In genomic region chr9:70103106-70103505, GRCm38 (mm10) we compare ENCODE assay signal across 16 mouse cellular contexts. TPM values are rescaled to one million over a fixed set of nuclear protein-coding genes. Genes with fewer than 3 reads are reported as not detected.
DNase-seq lines count a peak whose midpoint lies in the region; ATAC-seq and TF ChIP-seq lines count a peak whose summit lies in the region.
"Had no signal": no experiment of that assay in that cellular context is flagged by ENCODE, and none has a peak within 500 bp of the region (broad histone marks: within the 10 kb centered on the region; RNA-seq: fewer than 3 reads in every experiment).

No protein-coding gene starts in this region.

- no peaks in the 10 kb centered on the region for H3K4me1 ChIP-seq in liver, postnatal 0 days (ENCODE audit: insufficient read depth)
- no peaks in the 10 kb centered on the region for H3K4me1 ChIP-seq in thymus, adult 2 months (replicated peaks; ENCODE audit: control insufficient read depth, insufficient read depth, low read length)
- H3K4me1 ChIP-seq: neural tube, embryonic 15.5 days had no signal

- TF ChIP-seq POLR2A in thymus, adult 2 months (IDR thresholded peaks at IDR 0.05; ENCODE audit: control insufficient read depth, extremely low read depth, insufficient read depth, low read length, poor library complexity) = no peak

- H3K9me3 ChIP-seq in liver, postnatal 0 days (ENCODE audit: low read length) = no peaks in the 10 kb centered on the region
- H3K9me3 ChIP-seq: embryonic facial prominence, embryonic 13.5 days; neural tube, embryonic 15.5 days had no signal

- DNase-seq in adrenal gland, adult 2 months = peak; percentile 40
- no peak for DNase-seq in adrenal gland, postnatal 4 days (ENCODE audit: low spot score in 2 of 2)
- no peak for DNase-seq in liver, postnatal 0 days
- DNase-seq in liver (no peak), NIH3T3 (ENCODE audit: low read depth) (peak; percentile 43)
- peak; percentile 18 for DNase-seq in embryo, embryonic 11 days
- no peak for DNase-seq in thymus, adult 2 months
- DNase-seq: cerebellum, adult 2 months; heart, postnatal 10 days; left cerebral cortex, postnatal 4 days; right cerebral cortex, postnatal 4 days had no signal

- TF ChIP-seq EP300 in liver, postnatal 0 days (IDR thresholded peaks at IDR 0.05; ENCODE audit: low read depth) = no peak

- WGBS in liver, postnatal 0 days (ENCODE audit: insufficient replicate concordance) = 68% methylated on average over 8 of the region's 8 CpGs
- WGBS in thymus, adult 2 months = 86% methylated on average over 8 of the region's 8 CpGs

- no peak for ATAC-seq in liver, postnatal 0 days
- no peak for ATAC-seq in granulocyte monocyte progenitor cell, adult 5-6 weeks (replicated peaks; ENCODE audit: poor library complexity, severe bottlenecking)
- ATAC-seq: forebrain, embryonic 16.5 days; midbrain, embryonic 16.5 days had no signal

- H3K36me3 ChIP-seq in liver, postnatal 0 days (replicated peaks; ENCODE audit: insufficient read depth, low read length) = no peaks in the 10 kb centered on the region
- H3K36me3 ChIP-seq in thymus, adult 2 months (ENCODE audit: control insufficient read depth, insufficient read depth, low read length) = no peaks in the 10 kb centered on the region
- H3K36me3 ChIP-seq: embryonic facial prominence, embryonic 13.5 days had no signal

- no peaks in the 10 kb centered on the region for H3K27me3 ChIP-seq in liver, postnatal 0 days (ENCODE audit: insufficient read depth, low read length)
- no peaks in the 10 kb centered on the region for H3K27me3 ChIP-seq in thymus, adult 2 months (ENCODE audit: control insufficient read depth, insufficient read depth, low read length)
- H3K27me3 ChIP-seq: embryonic facial prominence, embryonic 13.5 days; neural tube, embryonic 15.5 days had no signal

- no peak overlapping the region for H3K9ac ChIP-seq in liver, postnatal 0 days (replicated peaks)
- H3K9ac ChIP-seq: embryonic facial prominence, embryonic 13.5 days; neural tube, embryonic 15.5 days had no signal

- no peak overlapping the region for H3K4me2 ChIP-seq in liver, postnatal 0 days (ENCODE audit: low read depth, low read length)
- H3K4me2 ChIP-seq: embryonic facial prominence, embryonic 13.5 days; neural tube, embryonic 15.5 days had no signal

- H3K4me3 ChIP-seq in liver, postnatal 0 days (ENCODE audit: low read depth, low read length) = no peak overlapping the region
- H3K4me3 ChIP-seq in thymus, adult 2 months (ENCODE audit: control insufficient read depth, insufficient read depth, low read length) = no peak overlapping the region
- H3K4me3 ChIP-seq: embryonic facial prominence, embryonic 13.5 days; neural tube, embryonic 15.5 days had no signal

- TF ChIP-seq CTCF in liver, postnatal 0 days (IDR thresholded peaks at IDR 0.05; ENCODE audit: low read depth) = 0 out of 2 replicates have a peak, but pooled peaks have one; percentile 15
- TF ChIP-seq CTCF in thymus, adult 2 months (IDR thresholded peaks at IDR 0.05; ENCODE audit: borderline replicate concordance, control insufficient read depth, extremely low read depth, insufficient read depth, low read length, poor library complexity) = no peak

- H3K27ac ChIP-seq in liver, postnatal 0 days (ENCODE audit: low read depth) = no peak overlapping the region
- no peak overlapping the region for H3K27ac ChIP-seq in thymus, adult 2 months (ENCODE audit: control insufficient read depth, insufficient read depth, low read length)
- H3K27ac ChIP-seq: embryonic facial prominence, embryonic 13.5 days; neural tube, embryonic 15.5 days had no signal

RNA-seq across cellular contexts. Expression of gene Fam81a, which starts 39.3 kb away (rescaled TPM):
- total RNA-seq in adrenal gland, adult 2 months (2021) = 1 to 10 TPM; 2.0 to 4.3 TPM
- polyA plus RNA-seq in adrenal gland, adult 2 months (2012; rRNA removed) = 0.30 and 0.48 TPM in 2 replicates
- 10 to 100 TPM in 1 of 2 experiments, 1 to 10 TPM in 1; 8.3 to 12.6 TPM for total RNA-seq in adrenal gland, postnatal 4 days (2021)
- 0.12 and 0.19 TPM in 2 replicates for polyA plus RNA-seq in liver, postnatal 0 days (2015; fragmentation: Nextera tagmentation; extraction: Ambion mirVana)
- not detected in 2 replicates for total RNA-seq in granulocyte monocyte progenitor cell, adult 5-6 weeks (2014; fragmentation: Nextera tagmentation)
- total RNA-seq in granulocyte monocyte progenitor cell, adult 5-6 weeks (2017) = not detected in 2 replicates
- polyA plus RNA-seq in thymus, adult 2 months (2012; rRNA removed) = 0.20 and 0.43 TPM in 2 replicates

Comparison
In these comparisons a context has a peak if more than half of its experiments do, and no peak if none do; other contexts are left out.
1. DNase-seq: peak in adrenal gland, adult 2 months (single experiment), NIH3T3 (single experiment) and embryo, embryonic 11 days (single experiment); none in adrenal gland, postnatal 4 days (0 of 2), liver, postnatal 0 days (single experiment), liver (single experiment) and thymus, adult 2 months (single experiment).